Mouse (Mus musculus) ES-E14 (cell line): ENCODE data around the gene Zfpm1.

Experiments used
- CHD2 ChIP-seq: IDR thresholded peaks from 2 replicates; pipeline ENCODE4 v1.6.1; 2014; ENCODE audit warnings: mild to moderate bottlenecking, low read depth, low read length, inconsistent platforms
- ZNF384 ChIP-seq: IDR thresholded peaks from 2 replicates; pipeline ENCODE4 v1.6.1; 2012; ENCODE audit warnings: low read depth, low read length, inconsistent platforms

DNA sequence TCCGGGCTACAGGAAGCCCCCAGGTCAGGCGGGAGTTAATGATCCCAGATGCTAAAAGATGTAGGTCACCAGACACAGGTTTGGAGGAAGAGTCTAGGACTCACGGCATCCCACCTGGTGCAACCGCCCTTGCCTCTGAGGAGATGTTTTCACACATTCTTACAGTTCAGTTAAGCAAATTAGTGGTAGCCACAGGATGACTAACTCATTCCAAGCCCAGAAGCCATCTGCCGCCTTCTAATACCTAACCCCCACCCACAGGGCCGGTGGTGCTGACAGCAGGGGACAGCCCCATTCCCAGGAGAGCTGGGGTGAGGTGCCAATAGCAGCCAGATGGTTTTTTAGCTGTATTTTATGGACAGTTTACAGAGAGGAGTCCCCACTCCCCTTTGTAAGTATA, 3.8 kb downstream of the Zfpm1 start:
- TF ChIP-seq ZNF384 (no peak), CHD2 (no peak)
